In the genomic region with DNA sequence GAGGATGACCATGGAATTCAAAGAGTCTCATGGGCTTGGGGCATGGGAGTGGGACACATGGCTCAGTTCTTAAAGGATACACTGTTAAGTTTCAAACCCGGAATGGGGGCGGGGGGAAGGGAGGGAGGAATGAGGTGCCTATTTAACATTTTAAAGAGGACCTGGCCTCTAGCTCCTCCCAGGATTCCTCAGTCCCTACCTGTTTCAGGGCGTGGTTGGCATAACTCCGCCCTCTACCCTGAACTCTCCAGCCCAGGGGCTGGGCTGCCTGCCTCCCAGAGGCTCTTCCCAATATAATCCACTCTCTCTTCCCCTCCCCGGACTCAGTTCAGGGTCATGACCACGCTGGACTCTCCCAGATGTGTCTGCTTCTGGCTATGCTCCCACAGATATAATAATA, we compare ENCODE assay signal across 27 mouse cellular contexts.
DNase-seq lines count a peak whose midpoint lies in the region; ATAC-seq and TF ChIP-seq lines count a peak whose summit lies in the region.
"Had no signal": no experiment of that assay in that cellular context is flagged by ENCODE, and none has a peak within 500 bp of the region (broad histone marks: within the 10 kb centered on the region; RNA-seq: fewer than 3 reads in every experiment).

No protein-coding gene starts in this region.

- 0 out of 2 replicates have a peak, but pooled peaks have one; percentile 22 for ATAC-seq in heart, embryonic 12.5 days (ENCODE audit: insufficient number of reproducible peaks, low FRiP score)
- ATAC-seq in embryonic facial prominence, embryonic 12.5 days (ENCODE audit: insufficient number of reproducible peaks, insufficient read depth, low FRiP score, low TSS enrichment), result no peak
- ATAC-seq: CD4-positive, CD25-positive, alpha-beta regulatory T cell, adult 4 months; forebrain, embryonic 15.5 days; hindbrain, embryonic 16.5 days; intestine, embryonic 15.5 days; midbrain, embryonic 15.5 days had no signal

- peaks cover 32% of the 10 kb centered on the region for H3K4me1 ChIP-seq in heart, embryonic 12.5 days (replicated peaks)
- peaks cover 3% of the 10 kb centered on the region for H3K4me1 ChIP-seq in ES-Bruce4 (ENCODE audit: control insufficient read depth, insufficient read depth, low read length)
- H3K4me1 ChIP-seq in embryonic facial prominence, embryonic 12.5 days, result peaks cover 37% of the 10 kb centered on the region

- H3K9me3 ChIP-seq in heart, embryonic 12.5 days (replicated peaks), result no peaks in the 10 kb centered on the region
- peaks cover 14% of the 10 kb centered on the region for H3K9me3 ChIP-seq in ES-Bruce4 (replicated peaks; ENCODE audit: control insufficient read depth, insufficient read depth, low read length, poor library complexity, severe bottlenecking)
- no peaks in the 10 kb centered on the region for H3K9me3 ChIP-seq in embryonic facial prominence, embryonic 12.5 days
- H3K9me3 ChIP-seq: forebrain, embryonic 15.5 days; heart, embryonic 13.5 days; intestine, embryonic 15.5 days; liver, embryonic 15.5 days; midbrain, embryonic 10.5 days; midbrain, embryonic 15.5 days; neural tube, embryonic 15.5 days had no signal

- no peak overlapping the region for H3K4me2 ChIP-seq in heart, embryonic 12.5 days
- 0 out of 2 replicates have a peak overlapping the region, but pooled peaks have one; percentile 25 for H3K4me2 ChIP-seq in embryonic facial prominence, embryonic 12.5 days (replicated peaks)
- H3K4me2 ChIP-seq: forebrain, embryonic 15.5 days; liver, embryonic 15.5 days; lung, embryonic 14.5 days; midbrain, embryonic 15.5 days; neural tube, embryonic 15.5 days had no signal

- 38% methylated on average over 6 of the region's 6 CpGs for WGBS in heart, embryonic 12.5 days
- WGBS in embryonic facial prominence, embryonic 12.5 days, result 28% methylated on average over 6 of the region's 6 CpGs

- no peak for DNase-seq in heart, postnatal 14 days
- DNase-seq in NIH3T3 (ENCODE audit: low read depth), result peak; percentile 50
- DNase-seq in layer of hippocampus, postnatal 25 days (ENCODE audit: extremely low spot score in 1 of 2, low spot score in 1 of 2), result no peak
- no peak for DNase-seq in left cerebral cortex, adult 9 months (ENCODE audit: low spot score in 2 of 2)
- DNase-seq: adrenal gland, postnatal 10 days; cerebellum, adult 8-10 months; cerebellum, postnatal 25 days; heart, adult 2 months; heart, postnatal 10 days; kidney, adult 2 months; layer of hippocampus, postnatal 36 days; lung, embryonic 14.5 days; right cerebral cortex, postnatal 14 days; thymus, adult 18-20 months; thymus, postnatal 25 days had no signal

- no peak for TF ChIP-seq CTCF in ES-Bruce4 (IDR thresholded peaks at IDR 0.05; ENCODE audit: low read depth, low read length)

- no peak overlapping the region for H3K4me3 ChIP-seq in heart, embryonic 12.5 days
- peak overlapping the region; percentile 23 for H3K4me3 ChIP-seq in ES-Bruce4 (ENCODE audit: low read depth, low read length)
- H3K4me3 ChIP-seq in embryonic facial prominence, embryonic 12.5 days, result no peak overlapping the region
- H3K4me3 ChIP-seq: forebrain, embryonic 15.5 days; heart, adult 2 months; heart, embryonic 13.5 days; intestine, embryonic 15.5 days; liver, embryonic 15.5 days; midbrain, embryonic 15.5 days; neural tube, embryonic 15.5 days had no signal

- no peaks in the 10 kb centered on the region for H3K36me3 ChIP-seq in heart, embryonic 12.5 days
- H3K36me3 ChIP-seq in ES-Bruce4 (ENCODE audit: control insufficient read depth, insufficient read depth, low read length, poor library complexity, severe bottlenecking), result no peaks in the 10 kb centered on the region
- H3K36me3 ChIP-seq in embryonic facial prominence, embryonic 12.5 days, result no peaks in the 10 kb centered on the region
- H3K36me3 ChIP-seq: forebrain, embryonic 15.5 days; heart, embryonic 13.5 days; intestine, embryonic 15.5 days; liver, embryonic 15.5 days; midbrain, embryonic 10.5 days; midbrain, embryonic 15.5 days; neural tube, embryonic 15.5 days had no signal

- no peak overlapping the region for H3K27ac ChIP-seq in heart, embryonic 12.5 days (ENCODE audit: poor library complexity, severe bottlenecking)
- no peak overlapping the region for H3K27ac ChIP-seq in ES-Bruce4 (ENCODE audit: insufficient read depth, low read length)
- H3K27ac ChIP-seq in embryonic facial prominence, embryonic 12.5 days, result no peak overlapping the region
- H3K27ac ChIP-seq: forebrain, embryonic 15.5 days; heart, adult 2 months; intestine, embryonic 15.5 days; liver, embryonic 15.5 days; midbrain, embryonic 15.5 days; neural tube, embryonic 15.5 days had no signal

- intact Hi-C loops in heart, postnatal 14 days (cut with DNase I), result no loop called here

- TF ChIP-seq EP300 in ES-Bruce4 (IDR thresholded peaks at IDR 0.05; ENCODE audit: insufficient read depth, low read depth, low read length), result 0 out of 2 replicates have a peak, but pooled peaks have one; percentile 47

- no peaks in the 10 kb centered on the region for H3K27me3 ChIP-seq in heart, embryonic 12.5 days (replicated peaks)
- H3K27me3 ChIP-seq in ES-Bruce4 (ENCODE audit: control insufficient read depth, insufficient read depth, low read length, poor library complexity, severe bottlenecking), result no peaks in the 10 kb centered on the region
- no peaks in the 10 kb centered on the region for H3K27me3 ChIP-seq in embryonic facial prominence, embryonic 12.5 days
- H3K27me3 ChIP-seq: forebrain, embryonic 15.5 days; intestine, embryonic 15.5 days; neural tube, embryonic 15.5 days had no signal

- H3K9ac ChIP-seq in heart, embryonic 12.5 days, result no peak overlapping the region
- H3K9ac ChIP-seq in ES-Bruce4 (ENCODE audit: low read depth, poor library complexity, severe bottlenecking), result no peak overlapping the region; the same call in 1 of the 2 replicates
- no peak overlapping the region for H3K9ac ChIP-seq in embryonic facial prominence, embryonic 12.5 days
- H3K9ac ChIP-seq: forebrain, embryonic 15.5 days; heart, embryonic 13.5 days; intestine, embryonic 15.5 days; liver, embryonic 15.5 days; lung, embryonic 14.5 days; midbrain, embryonic 15.5 days; neural tube, embryonic 15.5 days had no signal

- TF ChIP-seq POLR2A in ES-Bruce4 (IDR thresholded peaks at IDR 0.05; ENCODE audit: insufficient read depth, low read length), result no peak
